Mouse (Mus musculus) intestine, embryonic 14.5 days (tissue): Measurements from ENCODE around the gene Dph3. TPM values are rescaled to one million over a fixed set of nuclear protein-coding genes. Genes with fewer than 3 reads are reported as not detected.
"Not testable (repeated sequence)": the region's sequence is repeated elsewhere in the genome, so short reads cannot be mapped to it uniquely, and the experiment has no call there.

Source experiments
- ATAC-seq: fragments of 200-750 bp; cut with Nextera tagmentation; replicated peaks from 2 replicates; pipeline ENCODE4 v1.8.0; 2017; ENCODE audit warnings: low read depth, moderate number of reproducible peaks, moderate TSS enrichment, moderate library complexity; ENCODE audit not compliant: low FRiP score, low TSS enrichment
- DNase-seq: peaks from one replicate; pipeline ENCODE4 v3.0.0-alpha.2; 2018; ENCODE audit warnings: low spot score
- H3K27ac ChIP-seq: fragments of 300-500 bp; sonication (generic); 2 replicates; pipeline ENCODE4 v1.5.1; 2014; ENCODE audit warnings: low read depth, mild to moderate bottlenecking, control low read depth
- H3K27me3 ChIP-seq: fragments of 300-500 bp; sonication (generic); replicated peaks from 2 replicates; pipeline ENCODE4 v1.6.1; 2014; ENCODE audit warnings: low read length, control low read depth; ENCODE audit not compliant: control insufficient read depth, insufficient read depth
- H3K36me3 ChIP-seq: fragments of 300-500 bp; sonication (generic); 2 replicates; pipeline ENCODE4 v1.6.1; 2014; ENCODE audit warnings: low read length, control low read depth; ENCODE audit not compliant: control insufficient read depth, insufficient read depth
- H3K4me1 ChIP-seq: fragments of 300-500 bp; sonication (generic); replicated peaks from 2 replicates; pipeline ENCODE4 v1.6.1; 2014; ENCODE audit warnings: low read length, control low read depth, mixed read lengths; ENCODE audit not compliant: control insufficient read depth, insufficient read depth
- H3K4me2 ChIP-seq: fragments of 300-500 bp; sonication (generic); 2 replicates; pipeline ENCODE4 v1.6.1; 2014; ENCODE audit warnings: low read length
- H3K4me3 ChIP-seq: fragments of 300-500 bp; sonication (generic); 2 replicates; pipeline ENCODE4 v1.5.1; 2014; ENCODE audit warnings: low read depth, low read length, control low read depth, mixed read lengths
- H3K9ac ChIP-seq: fragments of 300-500 bp; sonication (generic); 2 replicates; pipeline ENCODE4 v1.6.1; 2014; ENCODE audit warnings: mild to moderate bottlenecking, low read length
- H3K9me3 ChIP-seq: fragments of 300-500 bp; sonication (generic); 2 replicates; pipeline ENCODE4 v1.6.1; 2016; ENCODE audit warnings: low read length, control low read depth; ENCODE audit not compliant: control insufficient read depth
- WGBS: fragments of 180-500 bp; shearing (Covaris S2); extraction: QIAGEN DNeasy Blood & Tissue Kit; methylation state at CpG from one replicate; pipeline ENCODE4 v1.1.7; 2014; 5-methylcytosine and 5-hydroxymethylcytosine counted together
- polyA plus RNA-seq: library from polyadenylated mRNA; unstranded; fragments of >200 nt; fragmentation: Nextera tagmentation; extraction: Ambion mirVana; gene quantifications from 2 replicates; pipeline ENCODE4 v1.2.1, GENCODE M21; 2014

Gene Dph3
- polyA plus RNA-seq, 1 experiment from 2014 or later: 114 TPM

- ATAC-seq (no peak), DNase-seq (no peak)
- Histone ChIP-seq H3K36me3 (peaks cover 56% of the 10 kb centered on the region), H3K27me3 (no peaks in the 10 kb centered on the region), H3K4me2 (no peak overlapping the region), H3K9me3 (no peaks in the 10 kb centered on the region), H3K9ac (no peak overlapping the region), H3K27ac (no peak overlapping the region), H3K4me1 (no peaks in the 10 kb centered on the region), H3K4me3 (no peak overlapping the region)
- WGBS: 78% methylated on average over 1 of the region's 1 CpGs
These were observed 7.5 kb upstream of the Dph3 start for GRCm38 (mm10) chr14:32093018-32093417.

- Histone ChIP-seq H3K36me3 (peaks cover 43% of the 10 kb centered on the region), H3K4me1 (peaks cover 5% of the 10 kb centered on the region), H3K27me3 (no peaks in the 10 kb centered on the region), H3K9ac (no peak overlapping the region), H3K4me3 (no peak overlapping the region), H3K9me3 (no peaks in the 10 kb centered on the region), H3K4me2 (no peak overlapping the region), H3K27ac (no peak overlapping the region)
- DNase-seq (no peak), ATAC-seq (no peak)
- WGBS: 81% methylated on average over 4 of the region's 4 CpGs
These were observed 6.2 kb upstream of the Dph3 start for GRCm38 (mm10) chr14:32091704-32092103.

- no peak overlapping the region for H3K9ac ChIP-seq
- peaks cover 37% of the 10 kb centered on the region for H3K36me3 ChIP-seq
- no peaks in the 10 kb centered on the region for H3K27me3 ChIP-seq
- DNase-seq (no peak), ATAC-seq (no peak)
- no peak overlapping the region for H3K4me3 ChIP-seq
- peaks cover 11% of the 10 kb centered on the region for H3K4me1 ChIP-seq
- no peak overlapping the region for H3K27ac ChIP-seq
- H3K9me3 ChIP-seq: no peaks in the 10 kb centered on the region
- 45% methylated on average over 4 of the region's 4 CpGs for WGBS
- H3K4me2 ChIP-seq: no peak overlapping the region
These were observed 5.6 kb upstream of the Dph3 start for GRCm38 (mm10) chr14:32091124-32091523.

- H3K9me3 ChIP-seq, ATAC-seq, H3K27ac ChIP-seq, H3K4me3 ChIP-seq, H3K9ac ChIP-seq, H3K36me3 ChIP-seq, H3K4me2 ChIP-seq, H3K27me3 ChIP-seq, DNase-seq: not testable (repeated sequence)
- WGBS: 86% methylated on average over 7 of the region's 7 CpGs
- peaks cover 16% of the 10 kb centered on the region for H3K4me1 ChIP-seq
These were observed 2.2 kb upstream of the Dph3 start for GRCm38 (mm10) chr14:32087584-32088248.

- Histone ChIP-seq H3K9ac (peak overlapping the region; percentile 55), H3K4me2 (peak overlapping the region; percentile 86), H3K36me3 (peaks cover 20% of the 10 kb centered on the region), H3K4me1 (peaks cover 16% of the 10 kb centered on the region), H3K27me3 (no peaks in the 10 kb centered on the region), H3K9me3 (no peaks in the 10 kb centered on the region), H3K4me3 (peak overlapping the region; percentile 60), H3K27ac (peak overlapping the region; percentile 91)
- ATAC-seq (no peak), DNase-seq (peak; percentile 61)
- WGBS: 4% methylated on average over 8 of the region's 8 CpGs
These were observed 697 bp upstream of the Dph3 start for GRCm38 (mm10) chr14:32086226-32086625.

- peaks cover 16% of the 10 kb centered on the region for H3K4me1 ChIP-seq
- H3K36me3 ChIP-seq: peaks cover 26% of the 10 kb centered on the region
- peak within 1 kb of the TSS; percentile 86 for H3K4me2 ChIP-seq
- ATAC-seq (peak; percentile 97), DNase-seq (no peak)
- H3K9me3 ChIP-seq: no peaks in the 10 kb centered on the region
- peak within 1 kb of the TSS; percentile 91 for H3K27ac ChIP-seq
- no peaks in the 10 kb centered on the region for H3K27me3 ChIP-seq
- H3K9ac ChIP-seq: peak within 1 kb of the TSS; percentile 55
- WGBS: 2% methylated on average over 22 of the region's 22 CpGs
- H3K4me3 ChIP-seq: peak within 1 kb of the TSS; percentile 60
These were observed 606 bp downstream of the Dph3 start, which contains the start of gene Oxnad1 for GRCm38 (mm10) chr14:32084761-32085485. Oxnad1 (plus strand) TSS chr14:32085374.

- Histone ChIP-seq H3K36me3 (peaks cover 26% of the 10 kb centered on the region), H3K27ac (no peak overlapping the region), H3K9me3 (no peaks in the 10 kb centered on the region), H3K4me1 (peaks cover 16% of the 10 kb centered on the region), H3K9ac (no peak overlapping the region), H3K4me2 (no peak overlapping the region), H3K4me3 (no peak overlapping the region), H3K27me3 (no peaks in the 10 kb centered on the region)
- DNase-seq (no peak), ATAC-seq (no peak)
- WGBS: 93% methylated on average over 2 of the region's 2 CpGs
These were observed 2.1 kb downstream of the Dph3 start for GRCm38 (mm10) chr14:32083466-32083865.

GRCm38 (mm10) chr14:32082891-32083290 is 2.6 kb downstream of the Dph3 start:
- 95% methylated on average over 6 of the region's 6 CpGs for WGBS
- Histone ChIP-seq H3K4me3 (no peak overlapping the region), H3K4me2 (no peak overlapping the region), H3K4me1 (peaks cover 16% of the 10 kb centered on the region), H3K9me3 (no peaks in the 10 kb centered on the region), H3K27me3 (no peaks in the 10 kb centered on the region), H3K27ac (no peak overlapping the region), H3K9ac (no peak overlapping the region), H3K36me3 (peaks cover 26% of the 10 kb centered on the region)
- ATAC-seq (no peak), DNase-seq (no peak)
